Mouse (Mus musculus): ENCODE results near the gene Npw. TPM values are rescaled to one million over a fixed set of nuclear protein-coding genes. Genes with fewer than 3 reads are reported as not detected.

Npw gene
- polyA plus RNA-seq (2014; fragmentation: Illumina TruSeq; extraction: RNeasy Lipid Tissue Mini Kit (QIAGEN cat#74804); ENCODE audit: low read depth, low replicate concordance), result not detected

GRCm38 (mm10) chr17:24658017-24658758 is at the start of gene Npw:
Gene Npw, minus strand, starts transcription at chr17:24658457.

GRCm38 (mm10) chr17:24706982-24707800 is 48.9 kb upstream of the Npw start, which contains the start of gene Tbl3:
Gene Tbl3, minus strand, starts transcription at chr17:24707660.

GRCm38 (mm10) chr17:24696011-24696697 is 37.9 kb upstream of the Npw start, which contains the start of the genes Gfer and Noxo1:
Gene Gfer, minus strand, starts transcription at chr17:24696156.
Gene Noxo1, plus strand, starts transcription at chr17:24696234.

GRCm38 (mm10) chr17:24689251-24690081 is 31.2 kb upstream of the Npw start, which contains the start of gene Syngr3:
Gene Syngr3, minus strand, starts transcription at chr17:24689955.

GRCm38 (mm10) chr17:24669545-24670245 is 11.4 kb upstream of the Npw start, which contains the start of gene Zfp598:
Gene Zfp598, plus strand, starts transcription at chr17:24669687.

GRCm38 (mm10) chr17:24650070-24650616 is 8.1 kb downstream of the Npw start, which contains the start of gene Slc9a3r2:
Gene Slc9a3r2, minus strand, starts transcription at chr17:24650327.

GRCm38 (mm10) chr17:24632167-24632812 is 26.0 kb downstream of the Npw start, which contains the start of the genes Tsc2 and Nthl1:
Gene Tsc2, minus strand, starts transcription at chr17:24632630.
Gene Nthl1, plus strand, starts transcription at chr17:24632680.

Other genes starting within 250 kb of the Npw start
- 82.4 TPM for gene Rnps1, start 243.9 kb downstream of the Npw start, polyA plus RNA-seq (2014; fragmentation: Illumina TruSeq; extraction: RNeasy Lipid Tissue Mini Kit (QIAGEN cat#74804); ENCODE audit: low read depth, low replicate concordance)
- 445 TPM for gene Eci1, start 231.8 kb downstream of the Npw start, polyA plus RNA-seq (2014; fragmentation: Illumina TruSeq; extraction: RNeasy Lipid Tissue Mini Kit (QIAGEN cat#74804); ENCODE audit: low read depth, low replicate concordance)
- 3.4 TPM for gene Dnase1l2, start 215.4 kb downstream of the Npw start, polyA plus RNA-seq (2014; fragmentation: Illumina TruSeq; extraction: RNeasy Lipid Tissue Mini Kit (QIAGEN cat#74804); ENCODE audit: low read depth, low replicate concordance)
- 21.5 TPM for gene E4f1, start 188.1 kb downstream of the Npw start, polyA plus RNA-seq (2014; fragmentation: Illumina TruSeq; extraction: RNeasy Lipid Tissue Mini Kit (QIAGEN cat#74804); ENCODE audit: low read depth, low replicate concordance)
- gene Pgp, start 188.1 kb downstream of the Npw start, polyA plus RNA-seq (2014; fragmentation: Illumina TruSeq; extraction: RNeasy Lipid Tissue Mini Kit (QIAGEN cat#74804); ENCODE audit: low read depth, low replicate concordance), result 36.4 TPM
- not detected for gene Bricd5, start 184.6 kb downstream of the Npw start, polyA plus RNA-seq (2014; fragmentation: Illumina TruSeq; extraction: RNeasy Lipid Tissue Mini Kit (QIAGEN cat#74804); ENCODE audit: low read depth, low replicate concordance)
- 11.6 TPM for gene Mlst8, start 179.4 kb downstream of the Npw start, polyA plus RNA-seq (2014; fragmentation: Illumina TruSeq; extraction: RNeasy Lipid Tissue Mini Kit (QIAGEN cat#74804); ENCODE audit: low read depth, low replicate concordance)
- 0.47 TPM for gene Caskin1, start 169.9 kb downstream of the Npw start, polyA plus RNA-seq (2014; fragmentation: Illumina TruSeq; extraction: RNeasy Lipid Tissue Mini Kit (QIAGEN cat#74804); ENCODE audit: low read depth, low replicate concordance)
- gene Traf7, start 130.5 kb downstream of the Npw start, polyA plus RNA-seq (2014; fragmentation: Illumina TruSeq; extraction: RNeasy Lipid Tissue Mini Kit (QIAGEN cat#74804); ENCODE audit: low read depth, low replicate concordance), result 63.9 TPM
- gene Rab26, start 124.2 kb downstream of the Npw start, polyA plus RNA-seq (2014; fragmentation: Illumina TruSeq; extraction: RNeasy Lipid Tissue Mini Kit (QIAGEN cat#74804); ENCODE audit: low read depth, low replicate concordance), result not detected
- gene Pkd1, start 108.6 kb downstream of the Npw start, polyA plus RNA-seq (2014; fragmentation: Illumina TruSeq; extraction: RNeasy Lipid Tissue Mini Kit (QIAGEN cat#74804); ENCODE audit: low read depth, low replicate concordance), result 35.8 TPM
- 99.7 TPM for gene Tsc2, start 25.8 kb downstream of the Npw start, polyA plus RNA-seq (2014; fragmentation: Illumina TruSeq; extraction: RNeasy Lipid Tissue Mini Kit (QIAGEN cat#74804); ENCODE audit: low read depth, low replicate concordance)
- gene Nthl1, start 25.8 kb downstream of the Npw start, polyA plus RNA-seq (2014; fragmentation: Illumina TruSeq; extraction: RNeasy Lipid Tissue Mini Kit (QIAGEN cat#74804); ENCODE audit: low read depth, low replicate concordance), result 6.4 TPM
- 115 TPM for gene Slc9a3r2, start 8.1 kb downstream of the Npw start, polyA plus RNA-seq (2014; fragmentation: Illumina TruSeq; extraction: RNeasy Lipid Tissue Mini Kit (QIAGEN cat#74804); ENCODE audit: low read depth, low replicate concordance)
- 18.8 TPM for gene Zfp598, start 11.2 kb upstream of the Npw start, polyA plus RNA-seq (2014; fragmentation: Illumina TruSeq; extraction: RNeasy Lipid Tissue Mini Kit (QIAGEN cat#74804); ENCODE audit: low read depth, low replicate concordance)
- gene Syngr3, start 31.5 kb upstream of the Npw start, polyA plus RNA-seq (2014; fragmentation: Illumina TruSeq; extraction: RNeasy Lipid Tissue Mini Kit (QIAGEN cat#74804); ENCODE audit: low read depth, low replicate concordance), result 0.31 TPM
- 18.9 TPM for gene Gfer, start 37.7 kb upstream of the Npw start, polyA plus RNA-seq (2014; fragmentation: Illumina TruSeq; extraction: RNeasy Lipid Tissue Mini Kit (QIAGEN cat#74804); ENCODE audit: low read depth, low replicate concordance)
- gene Noxo1, start 37.8 kb upstream of the Npw start, polyA plus RNA-seq (2014; fragmentation: Illumina TruSeq; extraction: RNeasy Lipid Tissue Mini Kit (QIAGEN cat#74804); ENCODE audit: low read depth, low replicate concordance), result 1.2 TPM
- gene Tbl3, start 49.2 kb upstream of the Npw start, polyA plus RNA-seq (2014; fragmentation: Illumina TruSeq; extraction: RNeasy Lipid Tissue Mini Kit (QIAGEN cat#74804); ENCODE audit: low read depth, low replicate concordance), result 18.8 TPM
- not detected for gene Rnf151, start 59.6 kb upstream of the Npw start, polyA plus RNA-seq (2014; fragmentation: Illumina TruSeq; extraction: RNeasy Lipid Tissue Mini Kit (QIAGEN cat#74804); ENCODE audit: low read depth, low replicate concordance)
- 1,388 TPM for gene Rps2, start 59.7 kb upstream of the Npw start, polyA plus RNA-seq (2014; fragmentation: Illumina TruSeq; extraction: RNeasy Lipid Tissue Mini Kit (QIAGEN cat#74804); ENCODE audit: low read depth, low replicate concordance)
- gene Ndufb10, start 66.0 kb upstream of the Npw start, polyA plus RNA-seq (2014; fragmentation: Illumina TruSeq; extraction: RNeasy Lipid Tissue Mini Kit (QIAGEN cat#74804); ENCODE audit: low read depth, low replicate concordance), result 1,266 TPM
- gene Rpl3l, start 69.4 kb upstream of the Npw start, polyA plus RNA-seq (2014; fragmentation: Illumina TruSeq; extraction: RNeasy Lipid Tissue Mini Kit (QIAGEN cat#74804); ENCODE audit: low read depth, low replicate concordance), result 333 TPM
- 139 TPM for gene Msrb1, start 78.2 kb upstream of the Npw start, polyA plus RNA-seq (2014; fragmentation: Illumina TruSeq; extraction: RNeasy Lipid Tissue Mini Kit (QIAGEN cat#74804); ENCODE audit: low read depth, low replicate concordance)
- gene Hs3st6, start 94.5 kb upstream of the Npw start, polyA plus RNA-seq (2014; fragmentation: Illumina TruSeq; extraction: RNeasy Lipid Tissue Mini Kit (QIAGEN cat#74804); ENCODE audit: low read depth, low replicate concordance), result not detected
- gene Meiob, start 145.8 kb upstream of the Npw start, polyA plus RNA-seq (2014; fragmentation: Illumina TruSeq; extraction: RNeasy Lipid Tissue Mini Kit (QIAGEN cat#74804); ENCODE audit: low read depth, low replicate concordance), result 0.26 TPM
- 79.8 TPM for gene Hagh, start 181.7 kb upstream of the Npw start, polyA plus RNA-seq (2014; fragmentation: Illumina TruSeq; extraction: RNeasy Lipid Tissue Mini Kit (QIAGEN cat#74804); ENCODE audit: low read depth, low replicate concordance)
- gene Fahd1, start 191.9 kb upstream of the Npw start, polyA plus RNA-seq (2014; fragmentation: Illumina TruSeq; extraction: RNeasy Lipid Tissue Mini Kit (QIAGEN cat#74804); ENCODE audit: low read depth, low replicate concordance), result 77.3 TPM
- 8.5 TPM for gene Igfals, start 207.5 kb upstream of the Npw start, polyA plus RNA-seq (2014; fragmentation: Illumina TruSeq; extraction: RNeasy Lipid Tissue Mini Kit (QIAGEN cat#74804); ENCODE audit: low read depth, low replicate concordance)
- gene Nubp2, start 227.9 kb upstream of the Npw start, polyA plus RNA-seq (2014; fragmentation: Illumina TruSeq; extraction: RNeasy Lipid Tissue Mini Kit (QIAGEN cat#74804); ENCODE audit: low read depth, low replicate concordance), result 22.1 TPM
- gene Spsb3, start 228.2 kb upstream of the Npw start, polyA plus RNA-seq (2014; fragmentation: Illumina TruSeq; extraction: RNeasy Lipid Tissue Mini Kit (QIAGEN cat#74804); ENCODE audit: low read depth, low replicate concordance), result 35.8 TPM
- 15.4 TPM for gene Eme2, start 236.6 kb upstream of the Npw start, polyA plus RNA-seq (2014; fragmentation: Illumina TruSeq; extraction: RNeasy Lipid Tissue Mini Kit (QIAGEN cat#74804); ENCODE audit: low read depth, low replicate concordance)
- gene Mrps34, start 236.7 kb upstream of the Npw start, polyA plus RNA-seq (2014; fragmentation: Illumina TruSeq; extraction: RNeasy Lipid Tissue Mini Kit (QIAGEN cat#74804); ENCODE audit: low read depth, low replicate concordance), result 86.1 TPM
- 30.4 TPM for gene Nme3, start 238.0 kb upstream of the Npw start, polyA plus RNA-seq (2014; fragmentation: Illumina TruSeq; extraction: RNeasy Lipid Tissue Mini Kit (QIAGEN cat#74804); ENCODE audit: low read depth, low replicate concordance)

Measured in heart, adult 10 weeks (tissue).